Mouse (Mus musculus): Measurements from ENCODE around the gene Izumo2. TPM values are rescaled to one million over a fixed set of nuclear protein-coding genes. Genes with fewer than 3 reads are reported as not detected.
A peak's percentile ranks its signal among the peaks of the same experiment; 100 is the strongest.

Gene Izumo2
- polyA plus RNA-seq (2012; ENCODE audit: insufficient read depth, insufficient read length, missing spikeins) = not detected in 2 replicates

GRCm38 (mm10) chr7:44708574-44708973 lies at the start of gene Izumo2:
TSS of gene Izumo2 (plus strand) at chr7:44708742.
- no peaks in the 10 kb centered on the region for H3K4me1 ChIP-seq (ENCODE audit: control insufficient read depth, insufficient read depth, insufficient read length, low read length)
- H3K4me3 ChIP-seq (ENCODE audit: insufficient read depth, low read depth, low read length) = no peak within 1 kb of the TSS
- no peak within 1 kb of the TSS for H3K27ac ChIP-seq (replicated peaks; ENCODE audit: low read depth, low read length)

GRCm38 (mm10) chr7:44661219-44661618 lies 47.3 kb upstream of the Izumo2 start:
- Histone ChIP-seq H3K27ac (replicated peaks; ENCODE audit: low read depth, low read length) (no peak overlapping the region), H3K4me3 (ENCODE audit: insufficient read depth, low read depth, low read length) (no peak overlapping the region), H3K4me1 (ENCODE audit: control insufficient read depth, insufficient read depth, insufficient read length, low read length) (no peaks in the 10 kb centered on the region)

- Histone ChIP-seq H3K27ac (replicated peaks; ENCODE audit: low read depth, low read length) (no peak overlapping the region), H3K4me3 (ENCODE audit: insufficient read depth, low read depth, low read length) (no peak overlapping the region), H3K4me1 (ENCODE audit: control insufficient read depth, insufficient read depth, insufficient read length, low read length) (no peaks in the 10 kb centered on the region)
Measured at GRCm38 (mm10) chr7:44662168-44662567, 46.4 kb upstream of the Izumo2 start.

- H3K4me3 ChIP-seq (ENCODE audit: insufficient read depth, low read depth, low read length) = no peak overlapping the region
- no peak overlapping the region for H3K27ac ChIP-seq (replicated peaks; ENCODE audit: low read depth, low read length)
- H3K4me1 ChIP-seq (ENCODE audit: control insufficient read depth, insufficient read depth, insufficient read length, low read length) = no peaks in the 10 kb centered on the region
Measured at GRCm38 (mm10) chr7:44662569-44662968, 46.0 kb upstream of the Izumo2 start.

- no peaks in the 10 kb centered on the region for H3K4me1 ChIP-seq (ENCODE audit: control insufficient read depth, insufficient read depth, insufficient read length, low read length)
- no peak overlapping the region for H3K4me3 ChIP-seq (ENCODE audit: insufficient read depth, low read depth, low read length)
- H3K27ac ChIP-seq (replicated peaks; ENCODE audit: low read depth, low read length) = no peak overlapping the region
Measured at GRCm38 (mm10) chr7:44663546-44663945, 45.0 kb upstream of the Izumo2 start.

- H3K4me3 ChIP-seq (ENCODE audit: insufficient read depth, low read depth, low read length) = no peak overlapping the region
- no peaks in the 10 kb centered on the region for H3K4me1 ChIP-seq (ENCODE audit: control insufficient read depth, insufficient read depth, insufficient read length, low read length)
- no peak overlapping the region for H3K27ac ChIP-seq (replicated peaks; ENCODE audit: low read depth, low read length)
Measured at GRCm38 (mm10) chr7:44664731-44665130, 43.8 kb upstream of the Izumo2 start.

- Histone ChIP-seq H3K4me3 (ENCODE audit: insufficient read depth, low read depth, low read length) (no peak overlapping the region), H3K4me1 (ENCODE audit: control insufficient read depth, insufficient read depth, insufficient read length, low read length) (no peaks in the 10 kb centered on the region), H3K27ac (replicated peaks; ENCODE audit: low read depth, low read length) (no peak overlapping the region)
Measured at GRCm38 (mm10) chr7:44666462-44666861, 42.1 kb upstream of the Izumo2 start.

GRCm38 (mm10) chr7:44667996-44668738 lies 40.4 kb upstream of the Izumo2 start:
- H3K4me1 ChIP-seq (ENCODE audit: control insufficient read depth, insufficient read depth, insufficient read length, low read length) = no peaks in the 10 kb centered on the region
- H3K4me3 ChIP-seq (ENCODE audit: insufficient read depth, low read depth, low read length) = no peak overlapping the region
- H3K27ac ChIP-seq (replicated peaks; ENCODE audit: low read depth, low read length) = no peak overlapping the region

- H3K4me3 ChIP-seq (ENCODE audit: insufficient read depth, low read depth, low read length) = no peak overlapping the region
- H3K27ac ChIP-seq (replicated peaks; ENCODE audit: low read depth, low read length) = no peak overlapping the region
- no peaks in the 10 kb centered on the region for H3K4me1 ChIP-seq (ENCODE audit: control insufficient read depth, insufficient read depth, insufficient read length, low read length)
Measured at GRCm38 (mm10) chr7:44669103-44669502, 39.4 kb upstream of the Izumo2 start.

- H3K27ac ChIP-seq (replicated peaks; ENCODE audit: low read depth, low read length) = no peak within 1 kb of the TSS
- no peaks in the 10 kb centered on the region for H3K4me1 ChIP-seq (ENCODE audit: control insufficient read depth, insufficient read depth, insufficient read length, low read length)
Measured at GRCm38 (mm10) chr7:44670803-44671202, 37.7 kb upstream of the Izumo2 start, which contains the start of gene Myh14. TSS of gene Myh14 (minus strand) at chr7:44670843.

GRCm38 (mm10) chr7:44672193-44672592 lies 36.3 kb upstream of the Izumo2 start:
- H3K4me3 ChIP-seq (ENCODE audit: insufficient read depth, low read depth, low read length) = no peak overlapping the region
- no peaks in the 10 kb centered on the region for H3K4me1 ChIP-seq (ENCODE audit: control insufficient read depth, insufficient read depth, insufficient read length, low read length)
- H3K27ac ChIP-seq (replicated peaks; ENCODE audit: low read depth, low read length) = no peak overlapping the region

More at GRCm38 (mm10) chr7:44670803-44671202, 37.7 kb upstream of the Izumo2 start, which contains the start of gene Myh14:
- peak within 1 kb of the TSS; percentile 40 for H3K4me3 ChIP-seq (ENCODE audit: insufficient read depth, low read depth, low read length)

GRCm38 (mm10) chr7:44674511-44674910 lies 34.0 kb upstream of the Izumo2 start:
- H3K4me3 ChIP-seq (ENCODE audit: insufficient read depth, low read depth, low read length) = no peak overlapping the region
- no peaks in the 10 kb centered on the region for H3K4me1 ChIP-seq (ENCODE audit: control insufficient read depth, insufficient read depth, insufficient read length, low read length)
- H3K27ac ChIP-seq (replicated peaks; ENCODE audit: low read depth, low read length) = no peak overlapping the region

- no peak overlapping the region for H3K27ac ChIP-seq (replicated peaks; ENCODE audit: low read depth, low read length)
- no peaks in the 10 kb centered on the region for H3K4me1 ChIP-seq (ENCODE audit: control insufficient read depth, insufficient read depth, insufficient read length, low read length)
- no peak overlapping the region for H3K4me3 ChIP-seq (ENCODE audit: insufficient read depth, low read depth, low read length)
Measured at GRCm38 (mm10) chr7:44675171-44675570, 33.4 kb upstream of the Izumo2 start.

- no peak overlapping the region for H3K27ac ChIP-seq (replicated peaks; ENCODE audit: low read depth, low read length)
- no peak overlapping the region for H3K4me3 ChIP-seq (ENCODE audit: insufficient read depth, low read depth, low read length)
- H3K4me1 ChIP-seq (ENCODE audit: control insufficient read depth, insufficient read depth, insufficient read length, low read length) = no peaks in the 10 kb centered on the region
Measured at GRCm38 (mm10) chr7:44676126-44676525, 32.4 kb upstream of the Izumo2 start.

GRCm38 (mm10) chr7:44676611-44677010 lies 31.9 kb upstream of the Izumo2 start:
- no peak overlapping the region for H3K4me3 ChIP-seq (ENCODE audit: insufficient read depth, low read depth, low read length)
- H3K27ac ChIP-seq (replicated peaks; ENCODE audit: low read depth, low read length) = no peak overlapping the region
- H3K4me1 ChIP-seq (ENCODE audit: control insufficient read depth, insufficient read depth, insufficient read length, low read length) = no peaks in the 10 kb centered on the region

GRCm38 (mm10) chr7:44683656-44684055 lies 24.9 kb upstream of the Izumo2 start:
- Histone ChIP-seq H3K27ac (replicated peaks; ENCODE audit: low read depth, low read length) (no peak overlapping the region), H3K4me3 (ENCODE audit: insufficient read depth, low read depth, low read length) (no peak overlapping the region), H3K4me1 (ENCODE audit: control insufficient read depth, insufficient read depth, insufficient read length, low read length) (no peaks in the 10 kb centered on the region)

All from brown adipose tissue, adult 24 weeks (tissue).